Mouse (Mus musculus): Measurements from ENCODE around the gene Klhl36.

DNA sequence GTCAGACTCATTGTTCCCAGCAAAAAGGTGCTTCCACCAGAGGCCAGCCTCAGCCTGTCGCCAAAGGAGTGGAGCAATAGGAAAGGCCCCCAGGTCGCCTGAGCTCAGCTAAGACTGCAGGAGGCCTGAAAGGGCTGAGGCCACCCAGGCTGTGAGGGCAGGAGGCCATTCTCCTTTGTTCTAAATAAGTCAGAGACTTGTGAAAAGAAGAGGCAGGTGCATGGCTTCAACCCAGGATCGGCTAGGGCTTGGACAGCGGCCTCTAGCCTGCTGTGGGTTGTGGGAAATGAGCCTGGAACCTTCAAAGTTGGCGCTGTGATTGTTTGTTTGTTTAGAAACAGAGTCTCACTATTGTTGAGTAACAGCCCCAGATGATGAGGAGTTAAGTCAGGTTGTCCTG lies 8.0 kb upstream of the Klhl36 start:
- no peak for TF ChIP-seq CTCF (IDR thresholded peaks at IDR 0.05; ENCODE audit: borderline replicate concordance, extremely low read depth, insufficient read depth, insufficient read length)
- TF ChIP-seq POLR2A (IDR thresholded peaks at IDR 0.05; ENCODE audit: borderline replicate concordance, extremely low read depth, insufficient read depth, insufficient read length, poor library complexity, severe bottlenecking) = no peak

All from brain, embryonic 14.5 days (tissue).